Mouse (Mus musculus) heart, postnatal 0 days (tissue): ENCODE measurements around the gene Gm16381. TPM values are rescaled to one million over a fixed set of nuclear protein-coding genes. Genes with fewer than 3 reads are reported as not detected.
"Not testable (repeated sequence)": the region's sequence is repeated elsewhere in the genome, so short reads cannot be mapped to it uniquely, and the experiment has no call there.

Experiments
- ATAC-seq: fragments of 200-750 bp; cut with Nextera tagmentation; 2 replicates; pipeline ENCODE4 v1.8.0; 2017; ENCODE audit warnings: low read depth, moderate number of reproducible peaks, moderate library complexity; ENCODE audit not compliant: insufficient read depth
- DNase-seq: peaks from one replicate; pipeline ENCODE4 v3.0.0-alpha.2; 2016; ENCODE audit warnings: low spot score
- H3K27ac ChIP-seq: fragments of 300-500 bp; sonication (generic); 2 replicates; pipeline ENCODE4 v1.5.1; 2014; ENCODE audit warnings: low read depth, mild to moderate bottlenecking
- H3K27me3 ChIP-seq: fragments of 300-500 bp; sonication (generic); 2 replicates; pipeline ENCODE4 v1.6.1; 2014; ENCODE audit warnings: low read length, mixed read lengths; ENCODE audit not compliant: control insufficient read depth, insufficient read depth
- H3K36me3 ChIP-seq: fragments of 300-500 bp; sonication (generic); replicated peaks from 2 replicates; pipeline ENCODE4 v1.6.1; 2014; ENCODE audit warnings: low read length, mixed read lengths; ENCODE audit not compliant: control insufficient read depth, insufficient read depth
- H3K4me1 ChIP-seq: fragments of 300-500 bp; sonication (generic); 2 replicates; pipeline ENCODE4 v1.6.1; 2014; ENCODE audit warnings: antibody characterized with exemption; ENCODE audit not compliant: control insufficient read depth, insufficient read depth
- H3K4me2 ChIP-seq: fragments of 300-500 bp; sonication (generic); 2 replicates; pipeline ENCODE4 v1.6.1; 2014; ENCODE audit warnings: low read depth, mild to moderate bottlenecking, low read length, moderate library complexity
- H3K4me3 ChIP-seq: fragments of 300-500 bp; sonication (generic); 2 replicates; pipeline ENCODE4 v1.5.1; 2014; ENCODE audit warnings: low read depth, low read length
- H3K9ac ChIP-seq: fragments of 300-500 bp; sonication (generic); replicated peaks from 2 replicates; pipeline ENCODE4 v1.6.1; 2014; ENCODE audit warnings: low read depth, low read length, mixed read lengths
- H3K9me3 ChIP-seq: fragments of 300-500 bp; sonication (generic); replicated peaks from 2 replicates; pipeline ENCODE4 v1.6.1; 2016; ENCODE audit warnings: low read length; ENCODE audit not compliant: control insufficient read depth
- WGBS: fragments of 180-500 bp; shearing (Covaris S2); extraction: QIAGEN DNeasy Blood & Tissue Kit; methylation state at CpG from one replicate; pipeline ENCODE4 v1.1.7; 2014; 5-methylcytosine and 5-hydroxymethylcytosine counted together
- polyA plus RNA-seq: library from polyadenylated mRNA; unstranded; fragments of >200 nt; fragmentation: Nextera tagmentation; extraction: Ambion mirVana; gene quantifications from 2 replicates; pipeline ENCODE4 v1.2.1, GENCODE M21; 2015
- total RNA-seq: library from RNA; depleted of rRNA; stranded (reverse); fragments of >200 nt; gene quantifications from 2 replicates; pipeline ENCODE4 v1.2.3, GENCODE M21; 2014; ENCODE audit warnings: low replicate concordance; rRNA removed

Gene Gm16381
- total RNA-seq: not detected in 2 replicates
- not detected in 2 replicates for polyA plus RNA-seq

DNA sequence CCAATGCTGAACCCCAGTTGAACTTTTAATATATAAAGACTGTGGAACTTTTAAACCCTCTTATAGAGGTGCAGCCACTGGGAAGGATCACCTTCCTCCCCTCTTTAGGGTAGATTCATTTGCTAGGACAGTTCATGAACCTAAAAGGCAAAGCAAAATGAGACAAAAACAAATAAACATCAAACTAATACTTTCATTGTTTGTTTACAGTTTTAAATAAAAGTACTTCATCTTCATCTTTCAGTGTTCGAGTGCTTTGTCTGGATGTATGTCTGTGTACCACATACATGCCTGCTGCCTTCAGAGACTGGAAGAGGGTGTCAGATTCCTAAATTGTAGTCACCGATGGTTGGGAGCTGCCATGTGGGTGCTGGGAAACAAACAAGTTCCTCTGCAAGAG lies at the start of gene Gm16381:
TSS of gene Gm16381 (minus strand) at position 101 of the 400 bp plus-strand sequence.
- not testable (repeated sequence) for H3K9ac ChIP-seq, H3K4me1 ChIP-seq, H3K4me3 ChIP-seq, H3K9me3 ChIP-seq, H3K4me2 ChIP-seq, H3K27me3 ChIP-seq, ATAC-seq, H3K36me3 ChIP-seq, DNase-seq, H3K27ac ChIP-seq
- 59% methylated on average over 1 of the region's 2 CpGs for WGBS

DNA sequence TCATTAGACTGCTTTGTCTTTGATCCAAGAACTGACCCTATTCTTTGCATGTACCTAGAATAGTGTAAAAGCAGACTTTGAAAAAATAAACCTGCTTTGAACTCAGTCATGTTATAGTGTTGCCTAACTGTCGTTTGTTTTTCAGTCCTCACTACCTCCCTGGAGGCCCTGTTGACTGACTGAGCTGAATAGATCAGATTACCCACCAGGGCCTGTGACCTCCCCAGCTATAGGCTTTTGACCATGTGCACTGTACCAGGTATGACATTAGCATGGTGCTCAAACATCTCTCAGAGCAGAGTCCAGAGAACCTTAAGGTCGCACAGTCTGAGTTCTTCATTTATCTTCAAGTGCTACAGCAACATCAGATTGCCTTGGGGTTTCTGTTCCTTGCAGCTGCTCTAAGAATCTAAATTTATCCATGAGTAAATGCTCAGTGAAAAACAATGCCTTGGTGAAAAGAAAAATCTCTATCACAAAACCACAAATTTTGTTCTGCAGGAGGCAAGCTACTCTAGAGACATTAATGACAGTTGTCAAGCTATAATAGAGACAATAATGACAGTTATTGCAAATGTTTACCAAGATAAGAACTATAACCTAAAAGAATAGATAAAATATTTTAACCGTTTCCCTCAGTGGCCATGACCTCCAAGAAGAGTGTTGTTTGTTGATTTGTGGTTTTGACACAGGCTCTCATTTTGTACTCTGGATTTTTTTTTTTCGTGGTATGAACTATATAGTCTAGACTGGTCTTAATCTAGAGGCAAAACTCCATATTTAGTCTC lies 8.7 kb upstream of the Gm16381 start:
- not testable (repeated sequence) for H3K36me3 ChIP-seq, DNase-seq, H3K27me3 ChIP-seq, H3K4me1 ChIP-seq, H3K4me3 ChIP-seq, H3K4me2 ChIP-seq, ATAC-seq, H3K27ac ChIP-seq, H3K9me3 ChIP-seq, H3K9ac ChIP-seq
- 33% methylated on average over 2 of the region's 4 CpGs for WGBS

DNA sequence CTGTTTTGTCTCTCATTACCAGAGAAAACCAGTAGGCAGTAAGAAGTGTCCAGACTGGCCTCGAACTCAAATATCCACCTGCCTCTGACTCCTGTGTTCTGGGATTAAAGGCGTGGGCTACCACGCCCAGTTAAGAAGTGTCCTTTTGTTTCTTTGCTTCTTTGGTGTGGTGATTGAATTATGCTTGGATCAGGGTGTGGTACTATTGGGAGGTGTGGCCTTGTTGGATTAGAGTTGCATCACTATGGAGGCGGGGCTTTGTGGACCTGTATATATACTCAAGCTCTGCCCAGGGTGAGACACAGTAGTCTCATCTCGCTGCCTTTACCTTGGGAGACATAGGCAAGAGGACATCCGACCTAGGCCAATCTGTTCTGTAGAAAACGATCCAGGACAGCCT lies 25.9 kb downstream of the Gm16381 start, which contains the start of gene Gm4027:
TSS of gene Gm4027 (plus strand) at position 301 of the 400 bp plus-strand sequence.
- not testable (repeated sequence) for H3K9me3 ChIP-seq, H3K27me3 ChIP-seq, H3K27ac ChIP-seq, H3K4me1 ChIP-seq, H3K4me2 ChIP-seq, ATAC-seq, H3K4me3 ChIP-seq, H3K36me3 ChIP-seq, DNase-seq, H3K9ac ChIP-seq
- WGBS: 81% methylated on average over 4 of the region's 7 CpGs

DNA sequence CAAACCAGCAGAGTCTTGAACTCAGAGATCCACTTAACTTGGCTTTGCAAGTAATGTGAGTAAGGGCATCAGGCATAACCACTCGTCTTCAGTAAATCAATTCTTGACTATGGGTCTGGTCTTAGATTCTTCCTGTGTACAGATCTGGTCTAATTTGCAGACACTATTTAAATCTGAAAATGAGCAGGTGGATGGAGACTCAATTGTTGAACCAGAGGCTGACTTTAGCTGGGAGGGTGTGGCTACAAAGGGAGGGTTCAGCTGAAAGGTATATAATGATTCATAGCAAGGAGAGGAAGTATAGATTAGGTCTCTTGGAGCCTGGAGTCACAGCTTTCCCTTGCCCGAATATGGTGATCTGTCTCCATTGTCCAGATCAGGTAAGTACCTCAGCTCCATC lies 42.0 kb downstream of the Gm16381 start, which contains the start of gene Oog1:
TSS of gene Oog1 (plus strand) at position 301 of the 400 bp plus-strand sequence.
- H3K9ac ChIP-seq, H3K9me3 ChIP-seq, H3K27ac ChIP-seq, H3K27me3 ChIP-seq, H3K4me2 ChIP-seq, ATAC-seq, H3K36me3 ChIP-seq, H3K4me3 ChIP-seq, H3K4me1 ChIP-seq, DNase-seq: not testable (repeated sequence)
- WGBS: 46% methylated on average over 1 of the region's 2 CpGs

DNA sequence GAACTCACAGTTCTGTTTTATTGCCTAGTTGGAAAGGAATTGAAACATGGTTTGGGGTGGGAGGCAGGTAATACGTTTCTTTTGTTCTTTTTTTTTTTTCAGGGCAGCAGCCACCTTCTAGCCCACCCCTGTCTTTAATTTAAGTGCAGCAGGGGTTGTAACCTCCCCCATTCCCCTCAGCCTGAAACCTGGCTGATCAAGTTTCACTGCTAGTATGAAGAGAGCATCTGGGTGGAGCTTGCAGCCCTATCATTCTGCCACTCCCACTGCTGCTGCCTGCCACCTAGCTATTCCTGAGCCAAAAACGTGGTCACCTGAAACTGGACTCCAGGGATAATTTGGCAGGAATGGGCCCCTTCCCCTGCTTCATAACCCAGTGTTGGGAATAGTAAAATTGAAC lies 43.0 kb downstream of the Gm16381 start:
- not testable (repeated sequence) for H3K9ac ChIP-seq, ATAC-seq, H3K9me3 ChIP-seq, DNase-seq, H3K4me1 ChIP-seq, H3K27ac ChIP-seq, H3K27me3 ChIP-seq, H3K36me3 ChIP-seq, H3K4me2 ChIP-seq, H3K4me3 ChIP-seq
- WGBS: 4% methylated on average over 2 of the region's 2 CpGs

Other genes starting within 250 kb of the Gm16381 start
- gene Slirp, start 200.7 kb downstream of the Gm16381 start, total RNA-seq: 123 and 224 TPM in 2 replicates
- gene Slirp, start 200.7 kb downstream of the Gm16381 start, polyA plus RNA-seq: 288 and 307 TPM in 2 replicates
- 26.2 and 26.6 TPM in 2 replicates for gene Alkbh1, start 200.6 kb downstream of the Gm16381 start, total RNA-seq
- 14.3 and 17.7 TPM in 2 replicates for gene Alkbh1, start 200.6 kb downstream of the Gm16381 start, polyA plus RNA-seq
- gene Snw1, start 172.3 kb downstream of the Gm16381 start, total RNA-seq: 20.9 and 35.6 TPM in 2 replicates
- 68.1 and 70.1 TPM in 2 replicates for gene Snw1, start 172.3 kb downstream of the Gm16381 start, polyA plus RNA-seq
- not detected in 2 replicates for gene Gm5788, start 149.9 kb downstream of the Gm16381 start, total RNA-seq
- not detected in 2 replicates for gene Gm5788, start 149.9 kb downstream of the Gm16381 start, polyA plus RNA-seq
- gene Gm8300, start 130.3 kb downstream of the Gm16381 start, total RNA-seq: not detected in 2 replicates
- gene Gm8300, start 130.3 kb downstream of the Gm16381 start, polyA plus RNA-seq: not detected in 2 replicates
- gene Oog1, start 41.9 kb downstream of the Gm16381 start, total RNA-seq: not detected in 2 replicates
- not detected in 2 replicates for gene Oog1, start 41.9 kb downstream of the Gm16381 start, polyA plus RNA-seq
- gene Gm4027, start 25.8 kb downstream of the Gm16381 start, total RNA-seq: not detected in 2 replicates
- gene Gm4027, start 25.8 kb downstream of the Gm16381 start, polyA plus RNA-seq: not detected in 2 replicates
- not detected in 2 replicates for gene Gm21319, start 131.1 kb upstream of the Gm16381 start, total RNA-seq
- not detected in 2 replicates for gene Gm21319, start 131.1 kb upstream of the Gm16381 start, polyA plus RNA-seq
- not detected in 2 replicates for gene Gm21936, start 150.9 kb upstream of the Gm16381 start, total RNA-seq
- not detected in 2 replicates for gene Gm21936, start 150.9 kb upstream of the Gm16381 start, polyA plus RNA-seq
- not detected in 2 replicates for gene BB287469, start 172.0 kb upstream of the Gm16381 start, total RNA-seq
- gene BB287469, start 172.0 kb upstream of the Gm16381 start, polyA plus RNA-seq: not detected in 2 replicates
- gene Gm2001, start 197.7 kb upstream of the Gm16381 start, total RNA-seq: not detected in 2 replicates
- gene Gm2001, start 197.7 kb upstream of the Gm16381 start, polyA plus RNA-seq: not detected in 2 replicates
- gene Gm2016, start 229.5 kb upstream of the Gm16381 start, total RNA-seq: not detected in 2 replicates
- gene Gm2016, start 229.5 kb upstream of the Gm16381 start, polyA plus RNA-seq: not detected in 2 replicates